Mouse (Mus musculus) brain, embryonic 14.5 days (tissue): Measurements from ENCODE around the gene Rgs12.

Experiments
- CTCF ChIP-seq: fragments of 200-500 bp; IDR thresholded peaks from 2 replicates; pipeline ENCODE4 v1.5.1; 2012; ENCODE audit warnings: inconsistent platforms, mild to moderate bottlenecking, moderate library complexity, borderline replicate concordance; ENCODE audit not compliant: insufficient read depth, insufficient read length; ENCODE audit errors: extremely low read depth
- POLR2A ChIP-seq: fragments of 200-500 bp; IDR thresholded peaks from 2 replicates; pipeline ENCODE4 v1.6.1; 2012; ENCODE audit warnings: mild to moderate bottlenecking, inconsistent platforms, borderline replicate concordance; ENCODE audit not compliant: poor library complexity, insufficient read depth, insufficient read length, severe bottlenecking; ENCODE audit errors: extremely low read depth

GRCm38 (mm10) chr5:34989321-34989772 lies 40.1 kb downstream of the Rgs12 start:
- no peak for TF ChIP-seq CTCF
- TF ChIP-seq POLR2A: no peak
